Mouse (Mus musculus) layer of hippocampus, adult 2 months (tissue): ENCODE measurements around the gene Trim44. TPM values are rescaled to one million over a fixed set of nuclear protein-coding genes. Genes with fewer than 3 reads are reported as not detected.

ENCODE experiments used
- DNase-seq, 2 experiments: peaks; one replicate each; pipeline ENCODE4 v3.0.0; 2022; ENCODE audit warnings: low spot score in 2 of 2
- H3K27ac ChIP-seq: fragments of 200-600 bp; 2 replicates; pipeline ENCODE4 v1.8.1; 2022
- H3K4me3 ChIP-seq: fragments of 200-600 bp; 2 replicates; pipeline ENCODE4 v1.8.1; 2022; ENCODE audit warnings: mild to moderate bottlenecking
- CTCF ChIP-seq: fragments of 200-600 bp; conservative IDR thresholded peaks from 2 replicates; pipeline ENCODE4 v1.8.1; 2022; ENCODE audit warnings: antibody characterized with exemption, mild to moderate bottlenecking, moderate library complexity
- total RNA-seq, 2 experiments: library from RNA; stranded (reverse); gene quantifications; 2 replicates each; pipeline ENCODE4 v1.2.3; 2021

The Trim44 gene
- total RNA-seq, 2 experiments from 2014 or later, result 169 to 171 TPM

DNA sequence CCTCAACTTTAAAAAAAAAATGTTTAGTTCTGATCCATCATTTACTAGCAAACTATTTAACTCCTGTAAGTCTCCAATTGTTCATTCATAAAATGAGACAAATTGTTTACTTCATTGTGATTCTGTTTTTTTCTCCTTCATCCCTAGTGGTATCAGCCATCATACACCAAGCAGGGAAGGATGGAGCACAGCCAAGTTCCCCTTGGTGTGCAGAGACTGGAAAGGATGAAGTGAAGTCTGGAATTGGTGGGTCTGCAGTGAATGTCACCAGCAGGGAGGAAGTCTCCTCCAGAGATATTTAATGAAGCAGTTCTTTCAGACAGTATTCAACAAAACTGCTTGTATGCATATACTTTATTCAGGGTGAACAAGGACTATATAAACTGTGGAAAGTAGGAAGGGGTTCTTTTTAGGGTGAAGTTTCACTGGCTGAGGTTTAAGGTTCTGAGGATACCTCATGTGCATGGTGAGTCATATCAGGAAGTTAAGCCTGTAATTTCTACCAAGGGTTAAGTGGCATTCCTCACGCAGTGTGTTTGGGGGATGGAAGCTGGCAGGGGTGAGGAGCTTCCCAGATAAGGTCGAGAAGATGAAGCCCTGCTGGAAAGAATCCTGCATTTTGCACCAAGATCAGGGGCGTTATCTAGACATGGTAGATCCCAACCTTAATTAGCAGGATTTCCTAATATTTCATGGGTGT is 34.1 kb downstream of the Trim44 start:
- DNase-seq, result no peak
- TF ChIP-seq CTCF, result no peak
- Histone ChIP-seq H3K27ac (no peak overlapping the region), H3K4me3 (no peak overlapping the region)

DNA sequence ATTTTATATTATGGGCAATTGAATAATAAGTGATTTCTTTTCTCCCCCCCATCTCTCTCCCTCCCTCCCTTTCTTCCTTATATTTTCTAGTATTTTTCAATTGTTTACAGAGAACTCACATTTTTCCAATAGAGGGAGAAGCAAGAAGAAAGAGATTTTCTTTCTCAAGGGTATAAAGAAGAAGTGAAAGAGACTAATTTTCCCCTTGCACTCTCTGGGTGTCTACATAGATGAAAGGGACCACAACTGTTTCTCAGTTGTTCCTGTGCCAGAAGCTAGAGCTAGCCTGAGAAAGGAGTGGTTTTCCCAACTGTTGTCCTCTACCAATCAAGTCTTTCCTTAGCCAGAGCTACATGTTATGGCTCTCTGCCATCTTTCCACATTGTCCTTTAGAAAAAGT is 34.9 kb downstream of the Trim44 start:
- H3K27ac ChIP-seq, result no peak overlapping the region
- TF ChIP-seq CTCF, result no peak
- no peak for DNase-seq
- H3K4me3 ChIP-seq, result no peak overlapping the region

DNA sequence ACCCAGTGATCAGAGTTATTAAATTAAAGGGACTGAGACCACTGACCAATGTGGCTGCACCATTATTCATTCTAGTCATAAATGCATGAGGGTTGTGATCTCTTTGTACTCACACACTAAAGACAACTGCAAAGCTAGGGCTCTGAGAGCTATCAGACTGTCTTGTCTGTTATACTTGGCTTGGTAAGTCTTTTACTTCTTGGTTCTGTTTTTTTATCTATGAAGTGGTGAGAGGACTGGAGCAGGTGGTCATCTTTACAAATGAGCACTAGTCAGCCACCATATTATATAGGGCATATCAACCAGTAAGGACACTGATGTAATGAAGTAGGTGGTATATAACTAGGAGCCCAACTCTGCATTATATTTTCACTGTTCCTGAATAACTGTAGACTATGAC is 36.3 kb downstream of the Trim44 start:
- H3K27ac ChIP-seq, result no peak overlapping the region
- no peak for DNase-seq
- H3K4me3 ChIP-seq, result no peak overlapping the region
- no peak for TF ChIP-seq CTCF

DNA sequence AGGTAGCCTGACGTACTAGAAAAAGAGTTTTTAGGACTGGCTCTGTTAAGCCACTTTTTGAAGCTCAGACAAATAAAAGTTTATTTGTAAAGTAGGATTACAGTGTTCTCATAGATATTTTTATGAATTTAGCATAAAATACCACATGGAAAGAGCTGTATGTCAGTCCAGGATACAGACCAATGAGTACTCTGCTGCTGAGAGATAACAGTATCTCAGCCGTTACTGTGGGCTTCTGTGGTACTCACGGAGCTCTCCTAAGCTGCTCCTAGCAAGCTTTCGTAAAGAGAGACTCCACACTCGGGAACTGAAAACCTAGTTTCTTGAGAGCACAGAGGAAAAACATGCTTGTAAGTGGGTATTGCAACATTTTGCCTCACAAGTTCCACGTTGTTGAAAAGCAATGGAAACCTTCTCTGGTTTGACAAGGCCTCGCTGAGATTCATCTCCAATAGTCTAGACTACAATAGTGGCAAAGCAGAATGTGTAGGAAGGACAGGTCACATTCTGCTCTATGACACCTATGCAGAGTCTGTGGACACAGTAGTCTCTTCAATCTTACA is 41.6 kb downstream of the Trim44 start:
- no peak for TF ChIP-seq CTCF
- Histone ChIP-seq H3K27ac (0 out of 2 replicates have a peak overlapping the region, but pooled peaks have one; percentile 32), H3K4me3 (no peak overlapping the region)
- DNase-seq, result no peak

DNA sequence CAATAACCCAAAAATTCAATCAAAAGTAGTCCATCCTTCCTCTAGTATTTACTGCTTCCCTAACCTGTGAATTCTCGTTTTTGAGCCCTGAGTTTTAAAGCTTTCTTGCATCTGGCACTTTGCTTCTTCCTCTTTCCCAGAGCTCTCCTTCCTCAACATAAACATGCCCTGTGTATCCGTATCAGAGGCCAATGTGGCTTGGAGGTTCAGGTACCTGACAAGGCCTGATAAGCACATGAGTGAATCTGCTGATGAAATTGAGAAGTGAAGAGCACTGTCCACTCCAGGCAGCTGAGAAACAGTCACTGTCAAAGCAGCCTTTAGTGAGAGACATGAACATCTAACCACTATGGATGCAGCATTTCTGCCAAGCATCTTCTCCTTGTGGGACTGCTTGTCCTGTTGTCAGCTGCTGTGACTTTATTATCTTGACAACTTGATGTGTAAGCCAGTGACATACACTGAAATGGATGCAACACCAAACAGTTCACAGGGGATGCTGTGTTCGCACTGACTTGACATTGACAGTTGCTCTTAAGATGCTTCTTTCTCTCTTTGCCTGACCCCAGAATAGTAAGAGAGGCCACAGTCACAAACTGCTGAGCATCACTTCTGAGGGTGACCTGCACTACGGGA is 42.9 kb downstream of the Trim44 start:
- peak overlapping the region; percentile 32; the same call in 1 of the 2 replicates for H3K27ac ChIP-seq
- no peak overlapping the region for H3K4me3 ChIP-seq
- no peak for DNase-seq
- no peak for TF ChIP-seq CTCF

DNA sequence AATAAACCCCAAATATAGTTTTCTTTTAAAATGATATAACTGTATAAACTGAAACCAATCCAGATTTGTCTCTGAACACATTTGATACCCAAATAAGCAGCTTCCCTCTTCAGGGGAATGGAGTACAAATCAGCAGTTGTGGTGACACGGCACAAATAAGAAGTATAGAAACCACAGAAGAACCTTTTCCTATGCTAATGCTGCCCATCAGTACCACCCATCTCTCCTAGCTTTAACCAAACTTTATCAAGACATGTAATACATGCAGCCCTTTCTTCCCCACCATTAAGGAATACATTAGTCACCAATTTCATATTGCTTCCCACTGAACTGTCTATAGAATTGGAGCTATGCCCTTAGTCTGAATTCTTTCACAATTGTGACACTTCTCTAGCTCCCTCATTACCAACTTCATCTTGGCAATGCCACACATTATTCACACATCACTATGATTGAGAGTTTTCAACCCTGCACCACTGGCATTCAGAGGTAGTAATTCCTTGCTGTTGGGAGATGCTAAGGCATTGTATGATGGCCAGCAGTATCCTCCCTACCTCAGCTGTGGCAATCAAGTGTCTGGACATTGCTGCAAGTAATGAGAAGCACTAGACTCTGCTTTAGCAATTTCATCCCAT is 44.6 kb downstream of the Trim44 start:
- Histone ChIP-seq H3K27ac (peak overlapping the region; percentile 43), H3K4me3 (no peak overlapping the region)
- TF ChIP-seq CTCF, result no peak
- DNase-seq, result no peak

DNA sequence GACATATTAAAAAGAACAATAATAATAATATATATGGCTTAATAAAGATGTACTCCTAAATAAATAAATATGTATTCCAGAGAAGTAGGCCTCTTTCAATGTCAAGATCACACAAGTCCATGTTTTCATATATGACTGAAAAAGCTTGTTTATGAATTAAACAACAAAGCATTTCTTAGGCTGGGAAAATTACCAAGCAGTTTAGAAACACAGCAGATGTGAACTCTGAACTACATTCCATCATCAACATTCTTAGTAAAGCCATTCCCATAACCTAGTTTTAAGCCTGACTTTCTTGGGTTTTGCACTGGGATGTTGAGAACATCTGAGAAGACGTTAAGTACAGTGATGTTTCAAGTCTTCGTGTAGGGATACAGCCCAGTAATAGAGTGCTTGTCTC is 45.4 kb downstream of the Trim44 start:
- H3K4me3 ChIP-seq, result no peak overlapping the region
- H3K27ac ChIP-seq, result no peak overlapping the region
- no peak for TF ChIP-seq CTCF
- no peak for DNase-seq

DNA sequence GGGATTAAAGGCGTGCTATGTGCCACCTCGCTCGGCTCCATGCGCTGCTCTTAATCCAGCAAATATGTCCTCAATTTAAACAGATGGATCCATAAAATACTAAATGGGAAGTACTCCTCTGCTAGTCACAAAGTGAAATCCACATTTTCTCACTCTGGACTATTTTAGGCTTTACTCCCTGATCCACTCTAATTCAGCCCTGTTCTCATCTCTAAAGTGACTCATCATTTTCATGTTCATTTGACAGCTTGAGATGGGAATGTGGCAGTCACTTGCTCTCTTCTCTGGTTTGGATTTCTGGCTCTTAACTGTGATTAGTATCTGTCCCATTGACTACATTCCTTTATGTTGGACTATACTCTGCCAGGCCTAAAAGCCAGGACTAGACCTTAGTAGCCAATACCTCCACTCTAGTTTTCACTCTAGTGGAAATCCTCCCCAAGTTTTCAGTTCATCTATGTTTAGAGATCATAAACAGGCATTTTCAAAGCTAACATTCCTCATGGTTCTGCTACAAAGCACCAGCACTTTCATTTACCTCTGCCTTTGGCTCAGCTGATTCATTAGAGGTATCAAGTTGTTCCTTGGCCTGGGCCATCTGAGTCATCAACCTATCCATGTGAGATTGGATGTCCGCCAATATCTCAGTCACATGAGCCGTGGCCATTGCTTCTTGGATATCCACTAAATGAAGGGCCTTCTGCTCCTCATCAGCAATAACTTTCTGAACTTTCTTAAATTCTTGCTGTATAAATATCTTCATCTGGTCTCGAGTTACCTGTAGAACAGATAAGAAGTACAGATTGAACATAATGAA is 50.5 kb downstream of the Trim44 start:
- TF ChIP-seq CTCF, result no peak
- Histone ChIP-seq H3K4me3 (no peak overlapping the region), H3K27ac (peak overlapping the region; percentile 58)
- no peak for DNase-seq

DNA sequence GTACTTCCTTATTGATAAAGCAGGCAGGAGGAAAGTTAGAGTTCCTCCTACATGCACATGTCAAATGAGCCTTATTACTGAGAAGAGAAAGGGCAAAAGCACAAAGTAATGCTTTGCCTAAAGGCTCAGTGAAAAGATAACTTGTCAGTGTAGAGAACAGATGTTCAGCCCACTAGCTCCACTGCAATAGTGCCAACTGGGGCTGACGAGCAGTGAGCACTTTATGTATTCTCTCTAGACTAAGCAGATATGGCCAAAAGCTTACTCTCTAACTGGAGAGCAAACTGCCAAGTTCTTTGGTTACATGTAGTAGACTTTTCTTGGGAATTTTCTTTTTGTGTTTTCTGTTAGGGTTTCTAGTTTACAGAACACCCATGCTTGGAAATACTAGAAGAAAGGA is 53.6 kb downstream of the Trim44 start:
- TF ChIP-seq CTCF, result no peak
- H3K4me3 ChIP-seq, result no peak overlapping the region
- H3K27ac ChIP-seq, result peak overlapping the region; percentile 24
- DNase-seq, result peak in 1 of 2 experiments; percentile 42

DNA sequence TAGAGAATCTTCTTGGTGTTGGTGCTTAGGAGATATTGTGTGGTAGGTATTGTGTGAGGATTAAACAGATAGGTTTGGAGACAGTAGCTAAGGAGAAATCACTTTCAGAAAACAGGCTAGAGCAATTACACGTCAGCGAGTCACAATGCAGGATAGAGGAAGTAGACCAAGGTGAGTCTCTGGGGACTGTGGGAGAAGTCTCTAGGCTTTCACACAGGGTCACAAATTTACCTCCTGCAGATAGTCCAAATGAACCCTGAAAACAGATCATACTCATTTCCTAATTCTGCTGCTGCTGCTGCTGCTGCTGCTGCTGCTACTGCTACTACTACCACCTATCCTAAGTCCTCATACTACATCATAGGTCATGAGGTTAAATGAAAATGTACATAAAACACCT is 66.2 kb downstream of the Trim44 start:
- no peak for TF ChIP-seq CTCF
- no peak for DNase-seq
- Histone ChIP-seq H3K4me3 (no peak overlapping the region), H3K27ac (no peak overlapping the region)

DNA sequence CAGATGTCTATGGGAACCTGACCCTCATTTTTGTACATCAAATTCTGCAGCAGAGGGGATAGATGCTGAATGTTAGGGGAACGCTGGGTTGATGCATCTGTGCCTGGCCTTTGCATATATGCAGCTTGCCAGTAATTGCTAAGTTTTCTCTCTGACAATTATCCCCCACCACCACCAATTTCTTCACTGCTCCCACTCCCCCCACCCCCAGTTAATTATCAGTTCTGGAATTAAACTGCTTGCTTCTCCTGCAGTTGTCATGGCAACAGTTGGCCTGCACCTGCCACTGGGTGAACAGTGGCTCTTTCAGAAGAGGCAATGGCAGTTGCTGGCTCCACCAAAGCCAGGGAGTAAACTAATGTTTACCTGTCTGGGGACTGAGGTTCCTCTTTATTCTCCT is 70.8 kb downstream of the Trim44 start:
- TF ChIP-seq CTCF, result no peak
- Histone ChIP-seq H3K4me3 (no peak overlapping the region), H3K27ac (peak overlapping the region; percentile 43; the same call in 1 of the 2 replicates)
- peak; percentile 15 to 29 for DNase-seq

DNA sequence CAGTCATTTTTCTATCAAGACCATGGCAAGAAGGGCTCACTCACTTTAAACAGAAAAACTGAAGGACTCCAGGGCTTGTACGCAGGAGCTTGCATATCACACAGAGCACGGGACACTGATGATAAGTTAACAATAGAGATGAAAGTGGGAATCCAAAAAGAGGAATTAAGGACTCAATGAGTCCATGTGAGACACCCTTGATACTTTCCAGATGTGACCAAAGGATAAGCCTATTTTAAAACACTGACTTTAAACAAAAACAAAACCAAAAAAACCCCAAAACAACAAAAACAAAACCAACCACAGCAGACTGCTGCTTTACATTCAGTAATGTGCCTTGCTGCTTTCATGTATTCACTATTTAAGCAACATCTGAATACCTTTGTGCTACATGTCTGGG is 75.7 kb downstream of the Trim44 start:
- no peak for DNase-seq
- no peak overlapping the region for H3K4me3 ChIP-seq
- no peak for TF ChIP-seq CTCF
- H3K27ac ChIP-seq, result no peak overlapping the region
